10 mouse cellular contexts compared by ENCODE assay signal in genomic region chr14:12112548-12113011, GRCm38 (mm10).
DNase-seq lines count a peak whose midpoint lies in the region; ATAC-seq and TF ChIP-seq lines count a peak whose summit lies in the region.
"Had no signal": no experiment of that assay in that cellular context is flagged by ENCODE, and none has a peak within 500 bp of the region (broad histone marks: within the 10 kb centered on the region; RNA-seq: fewer than 3 reads in every experiment).

No protein-coding gene starts in this region.

- no peak overlapping the region for H3K4me2 ChIP-seq in limb, embryonic 14.5 days (replicated peaks; ENCODE audit: low read depth, low read length, severe bottlenecking)
- H3K4me2 ChIP-seq in myocyte (ENCODE audit: low read depth): no peak overlapping the region
- H3K4me2 ChIP-seq: limb, embryonic 15.5 days had no signal

- WGBS in limb, embryonic 14.5 days: 77% methylated on average over 2 of the region's 2 CpGs
- 76% methylated on average over 2 of the region's 2 CpGs for WGBS in limb, embryonic 10.5 days

- no peak for ATAC-seq in limb, embryonic 14.5 days (ENCODE audit: low FRiP score, low read depth)
- ATAC-seq in erythroblast, adult 5-6 weeks (replicated peaks; ENCODE audit: low FRiP score, poor library complexity, severe bottlenecking): no peak

- H3K9me3 ChIP-seq in limb, embryonic 14.5 days (ENCODE audit: control insufficient read depth, low read length): no peaks in the 10 kb centered on the region
- no peaks in the 10 kb centered on the region for H3K9me3 ChIP-seq in limb, embryonic 10.5 days (replicated peaks)
- H3K9me3 ChIP-seq: limb, embryonic 15.5 days had no signal

- H3K27ac ChIP-seq in limb, embryonic 14.5 days (replicated peaks; ENCODE audit: low read depth, low read length): no peak overlapping the region
- no peak overlapping the region for H3K27ac ChIP-seq in limb, embryonic 10.5 days
- H3K27ac ChIP-seq in brown adipose tissue, adult 24 weeks (replicated peaks; ENCODE audit: low read depth, low read length): peak overlapping the region; percentile 25; the same call in 1 of the 2 replicates
- H3K27ac ChIP-seq: limb, embryonic 15.5 days had no signal

- no peaks in the 10 kb centered on the region for H3K36me3 ChIP-seq in limb, embryonic 14.5 days (ENCODE audit: control insufficient read depth, insufficient read depth, low read length)
- 0 out of 2 replicates have a peak, but pooled peaks cover 8% of the 10 kb centered on the region for H3K36me3 ChIP-seq in limb, embryonic 10.5 days
- no peaks in the 10 kb centered on the region for H3K36me3 ChIP-seq in myocyte (ENCODE audit: control insufficient read depth, insufficient read depth)
- H3K36me3 ChIP-seq: limb, embryonic 15.5 days had no signal

- peak; percentile 48 for DNase-seq in limb, embryonic 14.5 days (ENCODE audit: low spot score)
- no peak for DNase-seq in limb, embryonic 10.5 days (ENCODE audit: low spot score)
- DNase-seq in kidney, adult 9 months: peak; percentile 96
- DNase-seq in embryo, embryonic 10 days (ENCODE audit: low spot score): no peak
- DNase-seq in thymus, adult 18-20 months: no peak
- DNase-seq: retina, postnatal 1 day had no signal

- 0 out of 2 replicates have a peak, but pooled peaks cover 2% of the 10 kb centered on the region for H3K4me1 ChIP-seq in limb, embryonic 14.5 days (ENCODE audit: control insufficient read depth, insufficient read depth, low read length)
- H3K4me1 ChIP-seq in limb, embryonic 10.5 days: no peaks in the 10 kb centered on the region
- peaks cover 23% of the 10 kb centered on the region for H3K4me1 ChIP-seq in brown adipose tissue, adult 24 weeks (ENCODE audit: control insufficient read depth, insufficient read depth, insufficient read length, low read length)
- H3K4me1 ChIP-seq: limb, embryonic 15.5 days had no signal

- H3K9ac ChIP-seq in limb, embryonic 14.5 days (ENCODE audit: low read depth, low read length, severe bottlenecking): no peak overlapping the region
- H3K9ac ChIP-seq: limb, embryonic 15.5 days had no signal

- no peaks in the 10 kb centered on the region for H3K27me3 ChIP-seq in limb, embryonic 14.5 days (ENCODE audit: control insufficient read depth, insufficient read depth, low read length)
- H3K27me3 ChIP-seq in limb, embryonic 10.5 days (ENCODE audit: low read depth, poor library complexity, severe bottlenecking): no peaks in the 10 kb centered on the region
- H3K27me3 ChIP-seq in myocyte (ENCODE audit: control insufficient read depth, insufficient read depth, insufficient read length): no peaks in the 10 kb centered on the region
- H3K27me3 ChIP-seq: limb, embryonic 15.5 days had no signal

- no peak for TF ChIP-seq POLR2A in limb, embryonic 14.5 days (IDR thresholded peaks at IDR 0.05; ENCODE audit: borderline replicate concordance, extremely low read depth, insufficient read depth, insufficient read length)
- no peak for TF ChIP-seq POLR2A in myocyte (IDR thresholded peaks at IDR 0.05; ENCODE audit: insufficient read length, low read depth)

- no peaks in the 10 kb centered on the region for H3K79me2 ChIP-seq in myocyte (ENCODE audit: control insufficient read depth, insufficient read depth)

- no peak overlapping the region for H3ac ChIP-seq in myocyte (ENCODE audit: control insufficient read depth, insufficient read length)

- no peak overlapping the region for H3K4me3 ChIP-seq in limb, embryonic 14.5 days (replicated peaks; ENCODE audit: low read length)
- no peak overlapping the region for H3K4me3 ChIP-seq in limb, embryonic 10.5 days
- H3K4me3 ChIP-seq in brown adipose tissue, adult 24 weeks (ENCODE audit: insufficient read depth, low read depth, low read length): no peak overlapping the region
- no peak overlapping the region for H3K4me3 ChIP-seq in myocyte
- H3K4me3 ChIP-seq: limb, embryonic 15.5 days had no signal

TF ChIP-seq in myocyte, 11 proteins besides CTCF, POLR2A, EP300 and RAD21:
- peak; percentile 41 for TF ChIP-seq USF1 (IDR thresholded peaks at IDR 0.05; ENCODE audit: low read depth)
- no peak for TF ChIP-seq CEBPB (IDR thresholded peaks at IDR 0.05; ENCODE audit: insufficient read depth, poor library complexity, severe bottlenecking)
- TF ChIP-seq MAX (IDR thresholded peaks at IDR 0.05; ENCODE audit: low read depth): no peak
- TF ChIP-seq SRF (IDR thresholded peaks at IDR 0.05; ENCODE audit: control insufficient read depth, insufficient read length, low read depth): no peak
- no peak for TF ChIP-seq MYOG (IDR thresholded peaks at IDR 0.05; ENCODE audit: control insufficient read depth in 1 of 3, insufficient read depth in 1 of 3, insufficient read length in 2 of 3, low read depth in 2 of 3)
- no peak for TF ChIP-seq POLR2AphosphoS2 (IDR thresholded peaks at IDR 0.05; ENCODE audit: insufficient read length, low read depth)

Comparison
In these comparisons a context has a peak if more than half of its experiments do, and no peak if none do; other contexts are left out.
1. DNase-seq: peak in limb, embryonic 14.5 days (single experiment) and kidney, adult 9 months (single experiment); none in limb, embryonic 10.5 days (single experiment), embryo, embryonic 10 days (single experiment) and thymus, adult 18-20 months (0 of 2).